Mouse (Mus musculus): ENCODE results near the gene Kpna1. TPM values are rescaled to one million over a fixed set of nuclear protein-coding genes. Genes with fewer than 3 reads are reported as not detected.
"Not testable (repeated sequence)": the region's sequence is repeated elsewhere in the genome, so short reads cannot be mapped to it uniquely, and the experiment has no call there.

Kpna1 gene
- polyA plus RNA-seq, 1 experiment: 26.4 TPM

DNA sequence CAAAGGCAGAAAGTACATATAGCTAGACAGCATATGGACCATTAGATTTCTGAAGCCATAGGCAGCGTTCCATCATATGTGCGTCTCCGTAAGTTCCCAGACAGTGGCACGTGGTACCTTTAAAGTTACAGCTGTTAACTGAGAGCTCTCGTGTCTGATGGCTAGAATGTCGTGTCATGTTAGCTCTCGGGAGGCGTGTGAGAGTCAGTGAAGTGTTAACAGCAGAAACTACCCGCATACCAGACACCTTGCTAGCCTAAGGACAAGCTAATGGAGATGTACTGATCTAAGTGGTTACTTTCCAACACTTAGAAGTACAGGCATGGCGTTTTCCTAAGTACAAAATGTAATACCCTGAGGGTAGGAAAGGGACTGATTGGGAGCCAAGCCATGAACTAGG is 64.5 kb downstream of the Kpna1 start:
- no peak overlapping the region for H3K27ac ChIP-seq (ENCODE audit: insufficient read depth, low read depth, low read length)
- peaks cover 7% of the 10 kb centered on the region for H3K4me1 ChIP-seq (ENCODE audit: control insufficient read depth, insufficient read depth, low read length)
- TF ChIP-seq CTCF (IDR thresholded peaks at IDR 0.05; ENCODE audit: low read depth, low read length) (no peak), POLR2A (IDR thresholded peaks at IDR 0.05; ENCODE audit: borderline replicate concordance, low read depth, low read length) (no peak)
- H3K4me3 ChIP-seq (ENCODE audit: insufficient read depth, low read length): no peak overlapping the region

DNA sequence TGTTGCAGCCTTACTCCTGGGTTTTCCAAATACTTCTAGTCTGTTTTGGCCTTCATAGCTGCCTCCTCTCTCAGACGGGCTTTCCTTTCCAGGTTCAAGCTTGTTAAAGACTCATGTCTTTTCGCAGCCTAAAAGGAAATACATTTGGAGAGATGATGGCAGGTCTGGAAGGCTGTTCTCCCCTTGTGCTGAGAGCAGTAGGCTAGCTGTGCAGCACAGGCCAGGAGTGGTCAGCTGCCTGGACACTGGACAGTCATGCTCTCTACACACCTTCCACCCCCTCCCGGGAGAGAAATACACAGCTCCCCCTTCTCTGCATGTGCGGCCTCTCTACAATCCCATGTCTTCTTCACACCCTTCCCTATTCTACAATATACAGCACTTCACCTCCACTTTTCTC is 65.4 kb downstream of the Kpna1 start:
- no peak for TF ChIP-seq POLR2A (IDR thresholded peaks at IDR 0.05; ENCODE audit: borderline replicate concordance, low read depth, low read length)
- no peak for TF ChIP-seq CTCF (IDR thresholded peaks at IDR 0.05; ENCODE audit: low read depth, low read length)
- H3K27ac ChIP-seq (ENCODE audit: insufficient read depth, low read depth, low read length): no peak overlapping the region
- H3K4me3 ChIP-seq (ENCODE audit: insufficient read depth, low read length): no peak overlapping the region
- peaks cover 7% of the 10 kb centered on the region for H3K4me1 ChIP-seq (ENCODE audit: control insufficient read depth, insufficient read depth, low read length)

DNA sequence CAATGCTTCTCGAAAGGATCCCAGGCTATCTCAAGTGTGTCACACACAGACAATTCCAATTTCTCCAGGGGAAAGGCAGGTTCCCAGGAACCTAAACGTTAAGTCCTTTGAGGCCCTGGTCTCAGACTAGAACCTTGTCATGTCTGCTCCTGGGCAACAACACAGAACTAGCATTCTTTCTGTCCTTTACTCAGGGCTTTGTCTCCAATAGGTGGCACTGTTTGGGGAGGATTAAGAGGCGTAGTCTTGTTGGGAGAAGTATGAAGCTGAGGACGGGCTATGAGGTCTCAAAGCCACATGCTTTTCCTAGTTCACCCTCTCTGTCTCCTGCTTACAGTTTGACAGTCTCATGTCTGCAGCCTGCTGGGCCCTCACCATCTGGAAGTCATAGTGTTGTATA is 69.0 kb downstream of the Kpna1 start:
- TF ChIP-seq CTCF (IDR thresholded peaks at IDR 0.05; ENCODE audit: low read depth, low read length): no peak
- no peak for TF ChIP-seq POLR2A (IDR thresholded peaks at IDR 0.05; ENCODE audit: borderline replicate concordance, low read depth, low read length)
- no peak overlapping the region for H3K27ac ChIP-seq (ENCODE audit: insufficient read depth, low read depth, low read length)
- H3K4me3 ChIP-seq (ENCODE audit: insufficient read depth, low read length): no peak overlapping the region

DNA sequence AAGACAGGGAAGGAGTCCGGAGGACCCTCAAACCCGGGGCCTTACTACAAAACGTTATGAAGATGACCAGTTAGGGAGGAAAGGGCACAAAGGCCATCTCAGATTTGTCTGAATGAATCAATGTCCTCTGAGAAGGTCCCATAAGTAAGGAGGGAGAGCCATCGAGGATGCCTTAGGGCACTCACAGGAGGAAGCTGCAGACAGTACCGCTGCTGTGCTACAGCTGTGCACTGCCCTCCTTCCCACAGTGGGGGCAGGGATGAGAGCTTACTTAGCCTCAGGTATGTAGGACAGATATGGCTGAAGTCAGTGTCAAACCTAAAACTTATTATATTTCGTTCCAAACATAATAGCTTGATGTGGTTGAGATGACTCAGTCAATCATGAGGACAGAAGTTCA is 72.9 kb downstream of the Kpna1 start:
- TF ChIP-seq POLR2A (IDR thresholded peaks at IDR 0.05; ENCODE audit: borderline replicate concordance, low read depth, low read length) (no peak), CTCF (IDR thresholded peaks at IDR 0.05; ENCODE audit: low read depth, low read length) (no peak)
- Histone ChIP-seq H3K27ac (ENCODE audit: insufficient read depth, low read depth, low read length) (no peak overlapping the region), H3K4me3 (ENCODE audit: insufficient read depth, low read length) (no peak overlapping the region), H3K4me1 (ENCODE audit: control insufficient read depth, insufficient read depth, low read length) (peaks cover 4% of the 10 kb centered on the region)

More for the DNA sequence above, 69.0 kb downstream of the Kpna1 start:
- peaks cover 2% of the 10 kb centered on the region for H3K4me1 ChIP-seq (ENCODE audit: control insufficient read depth, insufficient read depth, low read length)

DNA sequence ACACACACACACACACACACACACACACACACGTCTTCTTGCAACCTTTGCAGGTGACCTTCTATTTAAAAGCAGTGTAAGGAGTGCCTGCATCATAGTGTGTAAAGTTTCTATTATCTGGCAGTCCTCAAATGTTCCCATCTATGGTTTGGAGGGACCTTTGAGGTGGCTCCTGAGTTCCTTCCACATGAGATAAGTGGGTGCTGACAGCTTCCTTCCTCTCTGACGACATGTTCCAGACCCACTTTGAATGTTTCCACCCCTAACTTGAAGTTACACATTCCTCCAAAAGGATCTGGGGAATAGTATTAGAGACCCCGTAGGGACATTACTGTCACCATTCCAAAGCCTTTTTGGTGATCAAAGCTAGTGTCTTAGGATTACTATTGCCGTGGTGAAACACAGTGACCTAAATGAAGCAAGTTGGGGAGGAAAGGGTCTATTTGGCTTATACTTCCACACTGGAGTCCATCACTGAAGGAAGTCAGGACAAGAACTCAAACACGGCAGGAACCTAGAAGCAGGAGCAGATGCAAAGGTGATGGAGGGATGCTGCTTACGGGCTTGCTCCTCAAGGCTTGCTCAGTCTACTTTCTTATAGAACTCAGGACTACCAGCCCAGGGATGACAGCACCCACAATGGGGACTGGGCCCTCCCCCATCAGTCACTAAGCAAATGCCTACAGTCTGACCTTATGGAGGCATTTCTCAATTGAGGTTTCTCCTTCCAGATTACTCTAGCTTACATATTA is 75.2 kb downstream of the Kpna1 start:
- Histone ChIP-seq H3K4me3 (ENCODE audit: insufficient read depth, low read length) (no peak overlapping the region), H3K4me1 (ENCODE audit: control insufficient read depth, insufficient read depth, low read length) (peaks cover 4% of the 10 kb centered on the region), H3K27ac (ENCODE audit: insufficient read depth, low read depth, low read length) (no peak overlapping the region)
- TF ChIP-seq CTCF (IDR thresholded peaks at IDR 0.05; ENCODE audit: low read depth, low read length) (no peak), POLR2A (IDR thresholded peaks at IDR 0.05; ENCODE audit: borderline replicate concordance, low read depth, low read length) (no peak)

DNA sequence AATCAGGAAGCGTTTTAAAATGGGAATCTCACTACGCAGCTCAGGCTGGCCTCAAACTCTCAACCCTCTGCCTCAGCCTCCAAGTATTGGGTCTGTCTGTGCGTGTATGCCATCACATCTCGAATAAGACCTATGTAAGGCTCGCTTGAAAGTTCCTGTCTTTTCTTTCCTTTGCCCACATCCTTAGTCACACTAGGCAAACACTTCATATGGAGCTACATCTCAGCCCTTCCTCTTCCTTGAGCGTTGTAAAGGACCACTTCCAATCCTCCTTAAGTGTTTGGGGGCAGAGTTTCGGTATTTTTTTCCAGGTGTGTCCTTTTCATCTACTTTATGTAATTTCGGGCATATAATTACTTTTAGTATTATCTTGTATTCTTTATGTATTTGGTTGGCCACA is 76.4 kb downstream of the Kpna1 start:
- Histone ChIP-seq H3K4me3 (ENCODE audit: insufficient read depth, low read length) (no peak overlapping the region), H3K27ac (ENCODE audit: insufficient read depth, low read depth, low read length) (no peak overlapping the region), H3K4me1 (ENCODE audit: control insufficient read depth, insufficient read depth, low read length) (peaks cover 4% of the 10 kb centered on the region)
- no peak for TF ChIP-seq CTCF (IDR thresholded peaks at IDR 0.05; ENCODE audit: low read depth, low read length)
- no peak for TF ChIP-seq POLR2A (IDR thresholded peaks at IDR 0.05; ENCODE audit: borderline replicate concordance, low read depth, low read length)

DNA sequence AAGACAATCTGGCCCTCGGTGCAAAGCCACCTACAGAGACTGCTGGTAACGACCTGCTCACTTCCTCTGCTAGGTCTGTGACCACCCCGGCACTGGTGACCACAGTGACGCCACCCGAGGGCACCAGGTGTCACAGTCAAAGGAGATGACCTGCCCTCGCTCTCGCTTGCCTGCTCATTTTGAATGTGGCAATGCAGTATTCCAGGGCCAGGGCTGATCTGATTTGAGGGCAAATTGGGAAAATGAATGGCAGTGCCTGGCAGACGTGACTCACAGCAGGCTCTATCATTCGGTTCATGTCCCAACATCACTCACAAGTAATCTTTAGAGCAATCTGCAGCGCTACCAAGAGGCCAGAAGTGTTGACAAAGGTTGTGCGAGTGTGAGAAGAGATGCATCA is 77.9 kb downstream of the Kpna1 start:
- Histone ChIP-seq H3K4me1 (ENCODE audit: control insufficient read depth, insufficient read depth, low read length) (peaks cover 11% of the 10 kb centered on the region), H3K4me3 (ENCODE audit: insufficient read depth, low read length) (no peak overlapping the region), H3K27ac (ENCODE audit: insufficient read depth, low read depth, low read length) (no peak overlapping the region)
- no peak for TF ChIP-seq POLR2A (IDR thresholded peaks at IDR 0.05; ENCODE audit: borderline replicate concordance, low read depth, low read length)
- no peak for TF ChIP-seq CTCF (IDR thresholded peaks at IDR 0.05; ENCODE audit: low read depth, low read length)

DNA sequence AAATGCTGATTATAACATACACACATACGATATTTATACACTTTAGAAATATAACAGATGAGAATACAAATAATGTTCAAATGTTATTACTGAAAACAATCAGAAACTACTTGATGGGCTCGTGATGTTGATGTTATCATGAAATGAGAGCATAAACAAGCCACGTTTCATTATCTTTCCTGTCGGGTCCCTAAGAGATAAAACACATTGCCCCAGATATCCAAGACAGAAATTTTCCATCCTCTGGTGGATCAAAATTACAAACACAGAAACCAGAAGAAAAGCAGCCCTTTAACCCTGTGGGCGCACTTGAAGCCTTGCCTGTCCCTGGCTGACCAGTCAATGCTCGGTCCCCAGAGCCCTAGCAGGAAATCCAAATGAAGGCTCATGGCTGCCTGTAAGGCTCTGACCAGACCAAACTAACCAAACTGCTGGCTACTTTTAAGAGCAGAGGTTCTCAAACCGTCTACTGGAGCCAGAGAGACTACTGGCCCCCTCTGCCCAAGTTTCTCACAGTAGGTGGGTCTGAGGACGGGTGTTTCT is 79.5 kb downstream of the Kpna1 start:
- Histone ChIP-seq H3K4me1 (ENCODE audit: control insufficient read depth, insufficient read depth, low read length) (peaks cover 15% of the 10 kb centered on the region), H3K4me3 (ENCODE audit: insufficient read depth, low read length) (no peak overlapping the region), H3K27ac (ENCODE audit: insufficient read depth, low read depth, low read length) (no peak overlapping the region)
- TF ChIP-seq CTCF (IDR thresholded peaks at IDR 0.05; ENCODE audit: low read depth, low read length) (no peak), POLR2A (IDR thresholded peaks at IDR 0.05; ENCODE audit: borderline replicate concordance, low read depth, low read length) (no peak)

DNA sequence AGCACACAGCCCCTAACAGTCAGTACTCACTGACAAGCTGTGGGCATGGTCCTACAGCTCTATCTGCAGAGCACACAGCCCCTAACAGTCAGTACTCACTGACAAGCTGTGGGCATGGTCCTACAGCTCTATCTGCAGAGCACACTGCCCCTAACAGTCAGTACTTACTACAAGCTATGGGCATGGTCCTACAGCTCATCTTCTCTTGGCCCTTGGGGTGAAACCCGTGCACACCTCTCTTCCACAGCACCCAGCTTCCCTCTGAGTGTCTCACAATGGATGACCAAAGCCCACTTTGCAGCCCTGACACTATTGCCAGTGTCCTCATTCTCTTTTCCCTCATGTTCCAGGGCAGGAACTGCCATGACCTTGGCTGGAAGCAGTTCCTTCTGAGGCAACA is 84.0 kb downstream of the Kpna1 start:
- H3K27ac ChIP-seq (ENCODE audit: insufficient read depth, low read depth, low read length); H3K4me3 ChIP-seq (ENCODE audit: insufficient read depth, low read length): not testable (repeated sequence)
- peaks cover 19% of the 10 kb centered on the region for H3K4me1 ChIP-seq (ENCODE audit: control insufficient read depth, insufficient read depth, low read length)

DNA sequence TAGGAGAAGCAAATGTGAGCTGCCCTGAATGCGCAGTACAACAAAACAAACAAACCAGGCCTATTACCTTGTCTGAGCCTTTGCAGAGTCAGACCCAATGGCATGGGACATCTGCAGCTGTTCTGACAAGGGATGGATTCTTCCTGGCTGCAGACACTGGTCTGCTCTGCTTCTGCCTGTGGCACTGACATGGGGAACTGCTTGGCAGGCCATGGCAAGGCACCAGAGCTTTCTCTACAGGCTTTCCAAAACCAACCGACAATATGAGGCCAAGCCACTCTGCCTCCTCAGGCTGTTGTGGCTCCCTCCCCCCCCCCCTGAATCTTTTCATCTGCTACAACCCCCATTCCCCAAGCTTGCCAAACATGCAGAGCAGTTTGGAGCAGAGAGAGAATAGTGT is 84.8 kb downstream of the Kpna1 start:
- Histone ChIP-seq H3K4me1 (ENCODE audit: control insufficient read depth, insufficient read depth, low read length) (peaks cover 26% of the 10 kb centered on the region), H3K4me3 (ENCODE audit: insufficient read depth, low read length) (no peak overlapping the region), H3K27ac (ENCODE audit: insufficient read depth, low read depth, low read length) (no peak overlapping the region)
- TF ChIP-seq CTCF (IDR thresholded peaks at IDR 0.05; ENCODE audit: low read depth, low read length): no peak
- no peak for TF ChIP-seq POLR2A (IDR thresholded peaks at IDR 0.05; ENCODE audit: borderline replicate concordance, low read depth, low read length)

Data from bone marrow macrophage, adult 2 months (primary cell).